Mouse (Mus musculus) neural tube, embryonic 10.5 days (tissue): ENCODE measurements around the gene Peli3.
A peak's percentile ranks its signal among the peaks of the same experiment; 100 is the strongest.

ENCODE experiments used
- DNase-seq: peaks from one replicate; pipeline ENCODE4 v3.0.0-alpha.2; 2017; ENCODE audit warnings: low spot score; ENCODE audit errors: extremely low spot score

Gene Peli3

DNA sequence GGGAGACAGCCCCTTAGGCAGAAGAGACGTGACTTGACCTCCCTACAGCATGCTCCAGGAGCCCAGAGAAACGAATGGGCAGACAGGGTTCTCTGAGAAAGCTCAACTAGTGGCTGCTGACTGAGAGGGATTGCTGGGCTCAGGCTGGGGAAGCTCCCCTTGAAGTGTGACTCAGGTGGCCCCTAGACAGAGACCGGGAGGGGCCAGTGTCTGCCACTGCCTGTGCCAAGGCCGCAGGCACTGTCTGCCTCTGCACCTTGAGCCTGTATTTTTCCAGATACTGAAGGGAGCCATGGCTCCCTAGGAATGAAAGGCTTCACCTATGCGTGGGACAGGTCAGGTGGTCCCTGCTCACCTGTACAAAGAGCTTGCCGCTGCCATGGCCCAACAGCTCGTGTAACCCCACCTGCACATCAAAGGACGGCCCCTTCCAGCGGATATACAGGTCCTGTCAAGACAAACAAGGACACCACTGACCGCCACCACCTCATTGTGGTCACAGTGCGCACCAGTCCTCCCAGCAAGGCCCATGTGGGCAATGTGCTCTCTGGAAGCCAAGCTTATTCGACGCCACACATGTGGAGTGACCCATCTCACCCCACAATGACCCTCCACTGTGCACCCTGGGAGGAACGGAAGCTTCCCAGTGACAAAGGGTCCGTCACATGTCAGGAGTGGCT lies 26.9 kb downstream of the Peli3 start:
- DNase-seq, result no peak

DNA sequence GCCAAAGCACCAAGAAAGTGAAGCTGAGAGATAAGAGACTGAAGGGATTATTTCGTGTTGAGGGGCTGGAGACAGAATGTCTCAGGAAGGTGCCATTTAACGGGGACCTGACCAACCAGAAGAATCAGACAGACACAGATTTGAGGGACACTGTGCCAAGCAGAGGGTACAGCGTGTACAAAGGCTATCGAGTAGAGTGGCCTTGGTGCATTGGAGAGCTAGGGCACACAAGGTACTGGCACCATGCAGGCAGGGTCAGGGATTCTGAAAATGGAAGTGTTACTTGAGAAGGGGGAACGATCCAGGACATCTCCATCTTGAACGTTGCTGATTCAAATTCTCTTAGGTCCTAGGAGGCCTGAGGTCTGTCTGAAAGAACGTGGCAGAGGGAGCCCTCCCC lies 33.6 kb downstream of the Peli3 start:
- DNase-seq, result no peak

DNA sequence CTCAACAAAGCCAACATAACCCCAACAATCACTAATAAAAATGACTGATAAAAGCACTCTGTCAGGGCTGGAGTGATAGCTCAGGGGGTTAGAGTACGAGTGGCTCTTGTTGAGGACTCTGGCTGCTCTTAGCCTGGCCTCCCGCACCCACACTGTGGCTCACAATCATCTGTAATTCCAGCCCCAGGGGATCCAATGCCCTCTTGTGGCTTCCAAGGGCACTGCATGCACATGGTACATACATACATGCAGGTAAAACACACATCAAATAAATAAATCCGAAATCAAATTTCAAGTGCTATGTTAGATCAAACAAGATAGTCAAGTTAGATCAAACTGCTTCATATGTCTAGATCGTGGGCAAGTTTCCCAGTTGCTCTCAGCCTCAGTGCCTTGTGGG lies 34.8 kb downstream of the Peli3 start:
- DNase-seq, result peak; percentile 21

DNA sequence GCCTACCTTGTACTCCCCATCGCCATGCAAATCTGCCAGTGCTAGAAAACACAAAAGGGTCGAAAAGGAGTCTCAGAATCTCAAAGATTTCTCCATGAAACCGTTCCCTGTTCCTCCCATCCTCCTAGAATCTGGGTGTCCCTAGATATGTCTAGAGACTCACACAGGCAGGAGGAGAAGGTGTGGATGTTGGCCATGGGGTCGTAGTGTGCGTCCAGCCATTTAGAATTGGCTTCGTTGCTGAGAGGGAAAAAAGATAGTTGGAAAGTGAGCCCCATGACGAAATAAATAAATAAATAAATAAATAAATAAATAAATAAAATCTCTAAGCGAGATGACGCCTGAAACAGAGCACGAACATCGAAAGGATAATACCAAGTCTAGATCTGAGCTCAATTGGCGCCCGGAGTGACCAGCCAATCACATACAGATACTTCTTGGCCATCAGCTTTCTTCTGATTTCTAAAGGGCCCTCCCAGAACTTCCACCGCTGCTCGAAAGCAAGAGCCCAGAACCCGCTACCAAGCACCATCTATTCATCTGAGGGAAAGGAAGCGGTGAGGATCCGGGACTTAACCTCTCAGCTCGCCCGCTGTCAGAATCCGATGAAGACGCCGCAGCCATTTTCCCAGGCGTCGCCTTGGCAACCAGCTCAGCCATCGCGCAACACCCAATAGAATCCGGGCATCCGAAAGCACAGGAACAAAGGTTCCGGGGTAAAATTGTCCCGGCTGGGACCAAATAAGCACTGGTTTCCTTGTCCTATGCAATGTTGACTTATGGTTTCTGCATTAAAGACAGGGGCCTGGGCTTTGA lies 36.7 kb downstream of the Peli3 start, which contains the start of gene Bbs1:
Gene Bbs1, minus strand, starts transcription at position 650 of the 816 bp plus-strand sequence.
- DNase-seq, result peak; percentile 85

DNA sequence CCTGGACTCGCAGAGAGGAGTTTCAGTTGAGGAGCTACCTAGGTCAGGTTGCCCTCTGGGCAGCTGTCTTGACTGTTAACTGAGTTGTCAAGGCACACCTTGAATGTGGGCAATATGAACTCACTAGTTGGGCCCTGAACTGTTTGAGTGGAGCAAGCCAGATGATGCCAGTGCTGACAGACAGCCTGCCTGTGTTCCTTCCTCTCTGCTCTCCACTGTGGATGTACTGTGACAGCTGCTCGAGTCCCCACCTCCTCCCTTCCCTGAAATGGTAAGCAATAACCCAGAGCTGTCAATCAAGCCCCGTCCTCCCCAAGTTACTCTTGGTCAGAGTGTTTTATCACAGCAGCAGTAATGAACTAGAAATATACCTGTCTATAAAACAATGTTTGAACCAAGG lies 43.0 kb downstream of the Peli3 start:
- no peak for DNase-seq

DNA sequence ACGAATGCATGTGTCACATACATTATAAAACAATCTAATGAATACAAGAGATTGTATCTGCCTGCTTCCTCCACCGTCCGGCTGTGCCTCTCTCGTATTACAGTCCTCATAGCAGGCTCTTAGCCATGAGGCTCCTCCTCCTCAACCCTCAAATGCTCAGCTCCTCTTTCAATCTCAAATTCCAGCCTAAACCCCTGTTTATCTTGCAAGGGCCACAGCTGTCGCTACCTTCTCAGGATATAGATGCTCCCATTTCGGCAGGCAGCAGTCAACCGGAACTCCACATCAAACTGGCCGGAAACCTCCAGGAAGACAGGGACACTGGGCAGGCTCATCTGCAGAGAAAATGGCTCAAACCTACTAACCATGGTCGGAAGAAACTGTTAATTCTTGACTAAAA lies 44.0 kb downstream of the Peli3 start:
- no peak for DNase-seq

DNA sequence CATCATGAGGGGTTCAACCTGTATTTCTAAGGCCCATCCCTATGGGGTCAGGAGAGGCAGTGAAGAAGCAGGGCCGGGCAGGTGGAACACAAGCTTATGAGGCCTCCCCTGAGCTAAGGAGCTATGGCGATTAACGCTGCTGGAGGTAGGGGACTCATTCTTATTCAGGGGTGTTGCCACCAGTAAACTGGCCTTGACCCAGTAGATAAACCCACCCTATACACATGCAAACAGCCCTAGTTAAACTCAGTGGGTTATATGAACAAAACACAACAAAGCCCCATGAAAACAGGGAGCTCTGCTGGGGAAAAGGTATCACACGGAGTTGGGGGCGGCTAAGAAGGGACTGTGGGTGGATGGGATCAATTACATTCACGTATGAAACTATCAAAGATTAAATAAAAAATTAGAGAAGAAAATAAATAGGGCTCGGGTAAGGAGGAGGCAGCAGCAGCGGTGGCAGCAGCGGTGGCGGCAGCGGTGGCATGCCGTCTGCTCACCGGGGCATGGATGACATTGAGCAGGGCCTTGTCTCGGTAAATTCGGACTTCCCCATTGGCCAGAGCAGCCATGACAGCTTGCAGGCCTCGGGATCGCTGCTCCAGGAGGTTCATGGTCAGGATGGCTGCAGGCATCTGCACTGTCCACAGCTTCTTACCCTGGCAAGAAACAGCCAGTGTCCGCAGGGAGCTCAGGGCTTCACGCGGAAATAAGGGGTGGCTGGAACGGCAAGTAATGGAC lies 46.0 kb downstream of the Peli3 start:
- no peak for DNase-seq

DNA sequence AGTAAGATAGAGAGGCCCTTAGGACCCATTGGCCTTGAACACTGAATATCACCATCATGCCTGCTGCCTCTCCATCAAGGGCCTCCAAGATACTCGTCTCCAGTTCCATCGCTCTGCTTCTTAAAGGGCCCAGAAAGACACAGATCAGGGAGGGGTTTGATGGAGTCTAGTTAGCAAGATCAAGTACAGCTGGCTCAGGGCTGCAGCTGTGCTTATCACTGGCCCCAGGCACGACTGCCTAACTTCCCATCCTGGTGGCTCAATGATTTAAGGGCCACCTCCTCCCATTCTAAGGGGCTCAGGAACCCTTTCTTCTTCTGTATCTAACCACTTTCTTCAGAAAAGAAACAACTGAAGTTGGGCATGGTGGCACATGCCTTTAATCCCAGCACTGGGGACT lies 51.1 kb downstream of the Peli3 start:
- no peak for DNase-seq

DNA sequence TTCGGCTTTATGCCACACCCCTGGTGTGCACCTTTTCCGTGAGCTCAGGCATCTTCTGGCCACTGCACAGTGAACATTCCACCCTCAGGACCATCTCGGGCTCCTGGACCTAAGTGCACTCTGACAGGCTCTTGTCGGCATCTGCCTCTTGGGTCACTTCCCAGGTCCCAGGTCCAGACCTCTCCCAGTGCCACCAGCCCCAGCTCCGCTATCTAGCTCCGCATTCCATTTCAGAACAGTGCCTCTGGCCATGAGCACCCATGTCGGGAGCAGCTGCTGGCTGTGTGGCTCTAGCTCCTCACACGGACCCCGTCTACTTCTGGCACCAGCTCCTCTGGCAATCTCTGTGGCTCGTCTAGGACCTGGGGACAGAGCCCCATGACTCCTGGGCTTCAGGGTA lies 53.1 kb downstream of the Peli3 start:
- no peak for DNase-seq

DNA sequence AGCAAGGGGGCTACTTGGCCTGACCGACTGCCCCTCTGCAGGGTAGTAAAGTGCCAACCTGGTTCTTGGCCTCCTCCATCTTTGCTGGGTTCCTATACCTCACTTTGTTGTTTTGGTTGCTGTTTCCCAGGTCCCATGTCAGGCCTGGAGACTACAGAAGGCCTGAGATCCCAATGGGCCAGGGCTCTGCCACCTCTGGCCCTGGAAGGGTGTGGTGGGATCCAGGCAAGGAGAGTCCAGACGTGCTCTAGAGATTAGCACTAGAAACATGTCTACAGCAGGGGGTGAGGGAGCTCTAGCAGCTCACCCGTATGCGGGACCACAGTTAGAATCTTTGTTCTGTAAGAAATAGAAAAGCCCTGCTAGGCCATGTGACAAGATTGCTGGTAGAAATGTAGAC lies 59.0 kb downstream of the Peli3 start:
- DNase-seq, result no peak
